Mouse (Mus musculus) CD4-positive naive resting alpha-beta T cell, adult 57 days (primary cell): Measurements from ENCODE around the gene Olfr344. TPM values are rescaled to one million over a fixed set of nuclear protein-coding genes. Genes with fewer than 3 reads are reported as not detected.

Experiments used
- total RNA-seq: library from RNA; stranded (reverse); gene quantifications from one replicate; pipeline ENCODE4 v1.2.4, GENCODE M21; 2023

Olfr344 gene
- total RNA-seq, result not detected

GRCm38 (mm10) chr2:36566362-36566761, at the start of gene Olfr344:
TSS of gene Olfr344 (plus strand) at chr2:36566662.

GRCm38 (mm10) chr2:36524698-36525097, 41.8 kb upstream of the Olfr344 start, which contains the start of gene Olfr342:
TSS of gene Olfr342 (plus strand) at chr2:36524998.

Other genes with a start within 250 kb of the Olfr344 start
- gene Olfr338, start 193.1 kb upstream of the Olfr344 start, total RNA-seq, result not detected
- not detected for gene Olfr339, start 147.7 kb upstream of the Olfr344 start, total RNA-seq
- gene Olfr340, start 114.1 kb upstream of the Olfr344 start, total RNA-seq, result not detected
- gene Olfr341, start 84.2 kb upstream of the Olfr344 start, total RNA-seq, result not detected
- gene Olfr342, start 41.7 kb upstream of the Olfr344 start, total RNA-seq, result not detected
- gene Olfr345, start 73.4 kb downstream of the Olfr344 start, total RNA-seq, result not detected
- not detected for gene Olfr346, start 119.1 kb downstream of the Olfr344 start, total RNA-seq
- not detected for gene Olfr347, start 165.2 kb downstream of the Olfr344 start, total RNA-seq
- not detected for gene Olfr348, start 217.6 kb downstream of the Olfr344 start, total RNA-seq
- gene Olfr50, start 223.9 kb downstream of the Olfr344 start, total RNA-seq, result not detected